Mouse (Mus musculus) brain, embryonic 14.5 days (tissue): ENCODE measurements at regions not wholly inside any gene's neighbourhood (a gene's known extent, or its start where the extent isn't known, plus 50 kb on each side); places are given as distances from the start of the nearest gene placed in this dataset.

Source experiments
- DNase-seq: peaks from one replicate; pipeline ENCODE4 v3.0.0-alpha.2; 2011; ENCODE audit warnings: low read depth
- CTCF ChIP-seq: fragments of 200-500 bp; IDR thresholded peaks from 2 replicates; pipeline ENCODE4 v1.5.1; 2012; ENCODE audit warnings: inconsistent platforms, mild to moderate bottlenecking, moderate library complexity, borderline replicate concordance; ENCODE audit not compliant: insufficient read depth, insufficient read length; ENCODE audit errors: extremely low read depth
- POLR2A ChIP-seq: fragments of 200-500 bp; IDR thresholded peaks from 2 replicates; pipeline ENCODE4 v1.6.1; 2012; ENCODE audit warnings: mild to moderate bottlenecking, inconsistent platforms, borderline replicate concordance; ENCODE audit not compliant: poor library complexity, insufficient read depth, insufficient read length, severe bottlenecking; ENCODE audit errors: extremely low read depth

DNA sequence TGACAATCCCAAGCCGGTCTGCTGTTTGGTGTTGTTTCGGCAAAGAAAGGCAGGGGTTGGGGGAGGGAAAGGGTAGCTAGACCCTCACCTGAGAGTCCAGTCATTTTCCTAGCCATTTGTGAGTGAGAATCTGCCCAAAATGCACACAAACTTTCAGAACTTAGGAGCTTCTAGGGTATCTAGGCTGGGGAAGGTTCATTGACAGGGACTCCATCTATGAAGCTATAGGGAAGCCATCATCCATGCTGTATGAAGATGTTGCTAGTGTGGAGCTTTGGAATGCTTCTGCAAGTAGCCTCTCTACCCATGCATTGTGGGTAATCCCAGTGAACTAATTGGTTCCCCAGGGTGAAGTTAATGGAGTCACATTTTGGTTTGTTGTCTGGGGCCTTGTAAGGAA is 412.9 kb upstream of the Zfp703 start:
- no peak for TF ChIP-seq CTCF
- TF ChIP-seq POLR2A: no peak
- DNase-seq: no peak

DNA sequence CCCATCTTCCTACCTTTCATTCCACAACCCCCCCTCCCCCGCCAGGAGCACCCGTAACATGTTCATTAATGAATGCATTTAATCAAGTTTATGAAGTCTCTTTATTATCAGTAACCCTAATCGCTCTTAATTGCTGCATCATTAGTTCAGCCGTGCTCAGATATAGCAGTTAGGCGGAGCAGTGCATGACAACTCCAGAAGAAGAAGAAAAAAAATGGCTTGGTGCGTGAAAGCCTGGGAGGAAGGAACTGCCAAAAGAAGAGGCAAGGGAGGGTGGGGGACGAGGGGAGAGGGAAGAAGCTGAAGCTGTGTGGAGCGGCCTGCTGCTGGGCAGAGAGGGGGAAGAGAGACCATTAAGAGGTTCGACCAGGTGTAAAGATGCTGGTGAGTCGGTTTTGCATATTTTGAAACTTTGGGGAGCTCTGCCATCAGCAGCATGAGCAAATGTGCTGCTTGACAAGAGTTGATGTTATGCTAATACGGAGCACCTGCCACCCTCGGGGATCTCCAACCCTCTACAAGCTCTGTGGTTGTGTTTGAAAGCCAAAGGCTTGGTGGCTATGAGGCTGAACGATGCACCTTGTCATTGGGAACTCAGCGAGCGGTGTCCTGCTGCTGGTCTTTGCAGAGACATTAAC is 408.6 kb upstream of the Zfp703 start:
- TF ChIP-seq POLR2A (no peak), CTCF (no peak)
- DNase-seq: peak; percentile 29

DNA sequence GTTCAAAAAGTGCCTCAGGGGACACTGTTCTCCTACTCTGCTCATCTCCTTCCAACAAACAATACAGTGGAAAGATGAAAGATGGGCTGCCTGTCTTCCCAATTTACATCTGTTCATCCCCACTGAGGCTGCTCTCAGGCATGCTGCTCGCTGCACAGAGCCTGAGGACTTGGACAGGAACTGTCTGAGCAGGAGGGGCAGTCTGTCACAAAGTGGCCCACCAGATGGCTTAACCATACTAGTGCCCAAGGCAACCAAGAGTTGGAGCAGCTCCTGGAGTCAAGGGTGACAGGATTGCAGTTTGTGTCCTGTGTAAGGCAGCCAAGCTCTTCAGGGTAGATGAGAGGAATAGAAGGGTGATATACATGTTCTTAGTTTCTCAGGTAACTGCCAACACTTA is 388.3 kb upstream of the Zfp703 start:
- TF ChIP-seq POLR2A: no peak
- no peak for TF ChIP-seq CTCF
- DNase-seq: peak; percentile 57

DNA sequence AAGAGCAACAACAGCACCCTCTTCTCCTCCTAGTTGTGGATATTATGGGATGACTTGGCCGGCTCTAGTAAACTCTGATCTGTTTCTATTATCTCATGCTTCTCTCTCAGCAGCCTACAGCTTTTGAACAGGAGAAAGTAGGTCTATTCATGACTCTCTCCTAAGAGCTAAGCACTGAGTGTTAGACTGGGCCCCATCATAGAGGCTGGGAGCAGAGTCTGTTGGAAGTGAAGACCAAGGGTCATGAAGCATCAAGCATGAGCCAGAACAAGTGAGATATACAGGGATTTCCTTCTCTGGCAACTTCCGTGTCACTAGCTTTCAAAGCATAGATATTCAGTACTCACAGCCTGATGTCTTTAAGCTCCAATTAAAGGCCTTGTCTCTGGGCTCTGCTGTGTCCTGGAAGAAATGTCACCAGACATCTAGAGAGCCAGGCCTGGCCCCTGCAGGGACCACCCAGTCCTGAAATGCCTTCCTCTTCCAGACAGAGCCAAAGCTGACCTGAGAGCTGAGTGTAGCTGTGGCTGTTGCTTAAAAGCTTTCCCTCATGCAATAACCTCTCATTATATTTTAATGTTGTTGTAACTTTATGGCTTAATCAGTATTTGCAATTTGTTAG is 386.4 kb upstream of the Zfp703 start:
- TF ChIP-seq CTCF (no peak), POLR2A (no peak)

DNA sequence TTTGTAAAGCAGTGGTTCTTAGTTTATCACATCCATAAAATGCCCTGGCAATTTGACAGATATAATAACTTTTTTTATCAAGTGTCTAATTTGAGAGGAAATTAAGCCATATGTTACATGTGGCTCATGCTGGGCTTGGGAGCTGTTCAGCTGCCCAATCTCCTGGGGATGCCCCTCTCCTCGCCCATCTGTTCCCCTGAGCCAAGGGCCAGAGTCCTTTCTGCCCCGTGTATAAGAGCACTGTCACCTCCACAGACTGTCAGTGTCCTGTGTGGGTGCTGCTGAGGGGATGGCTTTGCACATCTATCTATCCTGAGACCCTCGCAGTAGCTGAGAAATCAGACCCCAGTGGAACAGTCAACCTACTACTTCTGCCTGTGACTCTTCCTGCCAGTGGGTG is 385.9 kb upstream of the Zfp703 start:
- TF ChIP-seq CTCF: no peak
- TF ChIP-seq POLR2A: no peak
- peak; percentile 20 for DNase-seq

More for the DNA sequence above, 386.4 kb upstream of the Zfp703 start:
- DNase-seq: no peak

DNA sequence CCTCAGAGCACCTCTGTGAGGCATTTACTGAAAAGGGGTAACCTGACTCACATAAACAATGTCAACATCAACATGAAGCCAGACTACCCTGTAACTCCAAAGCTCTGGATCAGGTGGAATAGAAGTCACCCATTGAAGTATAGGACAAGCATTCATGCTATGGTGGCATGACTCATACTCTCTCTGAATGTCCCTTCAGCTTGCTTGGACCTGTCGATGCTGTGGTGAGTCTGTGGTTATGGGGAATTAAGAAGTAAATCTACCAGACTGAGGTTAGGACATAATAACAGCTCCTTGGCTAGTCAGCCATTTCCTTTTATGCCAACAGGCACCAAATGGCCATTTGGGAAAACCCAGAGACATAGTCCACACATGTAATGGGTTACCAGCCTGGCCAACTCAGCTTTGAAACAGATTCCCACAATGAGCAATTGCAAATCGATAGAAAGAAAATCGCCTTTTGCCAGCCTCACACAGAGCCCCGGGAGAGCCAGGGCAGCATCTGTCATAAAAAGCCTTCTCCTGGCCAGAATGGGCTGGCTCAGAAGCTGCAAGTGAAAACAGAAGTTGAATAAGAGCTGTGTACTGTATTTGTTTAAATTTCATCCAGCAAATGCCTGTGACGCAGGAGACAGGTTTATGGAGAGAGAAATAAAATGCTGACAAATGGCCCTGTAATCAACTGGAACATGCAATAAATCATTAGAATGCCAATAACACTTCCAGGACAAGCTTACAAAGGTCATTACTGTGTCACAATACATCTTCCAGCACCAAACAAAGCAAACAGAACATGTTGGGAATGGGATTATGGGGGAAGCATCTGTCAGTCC is 383.4 kb upstream of the Zfp703 start:
- DNase-seq: peak; percentile 59
- TF ChIP-seq CTCF: no peak
- no peak for TF ChIP-seq POLR2A

DNA sequence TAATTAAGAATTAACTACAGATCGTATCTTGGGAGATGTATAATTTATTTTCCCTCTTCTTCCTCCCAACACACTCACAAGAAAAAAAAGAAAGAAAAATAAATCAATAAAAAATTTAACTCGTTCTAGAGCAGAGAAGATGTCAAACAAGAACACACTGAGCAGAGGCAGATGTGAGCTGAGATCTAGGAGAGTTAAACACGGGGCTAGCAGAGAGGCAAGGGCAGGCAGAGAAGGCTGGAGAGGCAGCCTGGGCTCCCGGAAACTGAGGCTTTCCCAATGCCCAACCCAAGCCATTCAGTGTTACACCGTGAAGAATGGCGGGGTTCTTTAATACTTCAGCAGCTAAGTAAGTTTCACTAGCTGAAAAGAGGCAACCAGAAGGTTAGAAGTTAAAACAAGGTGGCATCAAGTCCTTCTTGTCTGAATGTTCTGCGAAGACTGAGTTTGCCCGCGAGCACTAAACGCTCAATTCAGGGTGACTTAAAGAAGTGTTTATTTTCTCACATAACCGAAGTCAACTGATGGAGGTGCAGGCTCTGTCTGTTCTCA is 382.7 kb upstream of the Zfp703 start:
- no peak for TF ChIP-seq POLR2A
- TF ChIP-seq CTCF: no peak
- peak; percentile 11 for DNase-seq

DNA sequence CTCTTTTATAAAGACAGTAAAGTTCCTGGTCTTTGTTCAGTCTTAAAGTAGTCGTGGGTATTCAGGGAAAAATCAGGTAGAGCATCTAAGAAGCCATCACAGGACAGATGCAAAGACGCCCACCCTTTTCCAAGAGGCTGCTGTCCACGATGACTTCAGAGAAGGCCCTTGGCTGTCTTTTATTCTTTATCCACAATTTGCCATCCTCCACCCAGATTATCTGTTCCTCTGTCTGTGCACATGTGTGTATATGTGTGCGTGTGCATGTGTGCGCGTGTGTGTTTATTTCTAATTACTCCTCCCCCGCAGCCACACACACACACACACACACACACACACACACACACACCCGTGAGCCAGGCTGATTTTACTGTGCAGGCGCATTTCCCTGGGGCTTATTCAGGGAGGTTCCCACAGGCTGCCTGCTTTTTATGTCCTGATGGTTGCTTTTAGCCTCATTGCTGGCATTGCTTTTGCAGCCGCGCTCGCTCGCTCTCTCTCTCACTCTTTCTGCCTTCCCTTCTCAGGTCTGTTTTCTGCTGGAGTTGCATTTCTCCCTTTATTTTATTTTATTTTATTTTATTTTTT is 381.6 kb upstream of the Zfp703 start:
- TF ChIP-seq CTCF (no peak), POLR2A (no peak)
- peak; percentile 73 for DNase-seq

DNA sequence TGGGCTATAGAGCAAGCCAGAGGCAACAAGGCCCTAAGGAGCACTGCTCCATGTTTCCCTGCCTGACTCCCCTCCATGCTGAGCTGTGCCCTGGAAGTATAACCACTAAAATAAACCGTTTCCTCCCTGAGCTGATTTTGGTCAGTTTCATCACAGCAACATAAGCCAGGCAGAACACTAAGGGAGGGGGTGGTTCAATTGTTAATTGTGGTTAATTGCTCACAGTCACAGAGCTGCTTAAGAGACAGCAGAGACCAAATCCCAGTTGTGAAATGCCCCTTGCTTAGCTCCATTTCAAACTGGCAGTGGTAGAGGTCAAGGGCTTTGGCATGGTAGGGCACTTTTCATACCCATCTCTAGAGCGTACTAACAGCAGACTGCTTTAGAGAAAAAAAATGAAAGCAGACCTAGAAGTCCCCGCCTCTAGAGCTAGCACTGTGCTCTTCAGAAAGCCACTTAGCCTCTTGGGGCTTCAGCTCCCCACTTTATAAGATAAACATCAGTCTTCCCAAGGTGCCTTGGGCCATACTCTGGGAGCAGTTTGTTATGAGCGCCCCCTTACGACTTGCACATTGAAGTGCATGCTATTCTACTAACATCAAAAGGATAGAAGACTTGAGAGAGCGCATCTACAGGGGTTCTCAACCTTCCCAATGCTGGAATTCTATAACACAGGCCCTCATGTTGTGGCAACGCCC is 380.3 kb upstream of the Zfp703 start:
- DNase-seq: no peak
- TF ChIP-seq POLR2A (no peak), CTCF (peak; percentile 18; the same call in 1 of the 2 replicates)

DNA sequence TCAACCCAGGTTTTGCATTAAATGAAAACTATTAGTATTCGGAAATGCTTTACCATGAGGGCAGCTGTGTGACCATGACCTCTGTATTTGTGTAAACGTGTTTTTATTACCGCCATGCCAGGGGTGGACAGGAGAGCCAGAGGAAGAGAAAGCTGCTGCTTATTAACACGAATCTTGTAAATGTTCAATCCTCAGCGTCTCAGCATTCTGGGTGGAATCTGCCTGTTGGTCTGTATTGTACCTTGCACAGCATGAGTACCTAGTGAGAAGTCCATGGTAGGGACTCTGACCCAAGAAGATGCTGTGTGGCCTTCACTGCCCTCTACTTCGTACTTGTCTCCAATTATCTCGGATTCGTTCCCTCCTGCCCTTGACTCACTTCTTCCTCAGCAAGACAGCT is 378.6 kb upstream of the Zfp703 start:
- TF ChIP-seq POLR2A: no peak
- no peak for TF ChIP-seq CTCF
- DNase-seq: no peak

DNA sequence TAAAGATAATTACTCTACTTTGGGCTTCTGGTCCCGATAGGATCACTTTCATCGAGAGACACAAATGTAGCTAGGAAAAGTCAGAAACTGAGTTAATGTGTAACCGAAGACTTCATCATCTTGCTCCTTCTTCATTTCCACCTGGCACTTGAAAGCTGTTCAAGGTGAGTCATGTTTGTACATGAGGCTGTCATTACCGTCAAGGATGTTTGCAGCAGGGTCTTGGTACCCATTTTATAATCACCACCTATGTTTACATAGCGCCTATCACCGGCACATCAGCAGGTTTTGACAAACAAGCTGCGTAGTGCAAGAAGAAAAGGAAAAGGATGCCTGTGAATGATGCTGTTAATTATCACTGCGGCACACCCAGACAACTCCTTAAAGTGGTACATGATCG is 377.0 kb upstream of the Zfp703 start:
- no peak for DNase-seq
- no peak for TF ChIP-seq POLR2A
- no peak for TF ChIP-seq CTCF

DNA sequence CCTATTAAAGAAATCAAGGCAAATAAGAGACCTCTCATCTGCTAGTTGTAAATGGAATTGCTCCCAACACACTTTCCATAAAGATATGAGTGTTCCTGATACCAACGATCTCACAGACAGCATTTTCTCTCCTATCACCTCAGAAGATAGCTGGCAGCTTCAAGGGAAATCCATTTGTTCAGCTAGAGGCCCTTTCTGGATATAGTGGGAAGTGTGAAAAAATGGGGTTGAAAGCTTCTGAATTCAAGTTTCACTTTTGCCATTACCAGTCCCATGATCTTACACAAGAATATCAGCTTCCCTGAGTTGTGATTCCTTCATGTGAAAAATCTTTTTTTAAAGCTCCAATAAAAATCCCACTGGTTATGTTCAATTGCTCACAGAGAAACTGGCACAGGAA is 369.1 kb upstream of the Zfp703 start:
- TF ChIP-seq POLR2A: no peak
- TF ChIP-seq CTCF: no peak
- no peak for DNase-seq
